Mouse (Mus musculus): ENCODE results near the gene Atp9a.

Gene Atp9a

DNA sequence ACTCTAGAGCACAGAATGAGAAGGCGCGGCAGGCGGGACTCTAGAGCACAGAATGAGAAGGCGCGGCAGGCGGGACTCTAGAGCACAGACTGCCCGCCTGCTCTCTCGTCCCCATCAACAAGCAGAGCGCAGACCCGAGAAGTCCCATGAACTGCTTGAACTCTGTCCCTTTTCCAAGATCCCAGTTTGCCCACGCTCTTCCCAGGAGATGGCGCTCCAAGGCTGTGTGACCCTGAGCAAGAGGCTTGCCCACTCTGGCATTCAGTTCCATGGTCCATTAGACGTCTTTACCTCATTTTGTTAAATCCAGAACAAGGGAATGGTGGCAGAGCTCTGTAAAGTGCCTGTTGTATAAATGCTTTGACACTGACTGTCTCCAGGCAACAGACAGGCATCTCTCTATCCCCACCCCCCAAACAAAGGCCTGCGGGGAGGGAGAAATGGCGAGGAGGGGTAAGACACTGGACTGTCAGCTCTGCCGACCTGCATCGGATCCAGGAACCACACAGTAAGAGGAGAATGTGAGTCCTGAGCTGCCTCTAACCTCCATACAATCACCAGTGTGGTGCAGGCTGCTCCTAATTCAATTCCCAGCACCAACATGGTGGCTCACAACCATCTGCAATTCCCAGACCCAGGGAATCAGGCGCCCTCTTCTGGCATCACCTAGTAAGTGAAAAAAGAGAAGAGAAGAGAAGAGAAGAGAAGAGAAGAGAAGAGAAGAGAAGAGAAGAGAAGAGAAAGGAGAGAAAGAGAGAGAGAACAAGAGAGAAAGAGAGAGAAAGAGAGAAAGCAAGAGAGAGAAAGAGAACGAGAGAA, 62.6 kb downstream of the Atp9a start:
- DNase-seq = no peak

DNA sequence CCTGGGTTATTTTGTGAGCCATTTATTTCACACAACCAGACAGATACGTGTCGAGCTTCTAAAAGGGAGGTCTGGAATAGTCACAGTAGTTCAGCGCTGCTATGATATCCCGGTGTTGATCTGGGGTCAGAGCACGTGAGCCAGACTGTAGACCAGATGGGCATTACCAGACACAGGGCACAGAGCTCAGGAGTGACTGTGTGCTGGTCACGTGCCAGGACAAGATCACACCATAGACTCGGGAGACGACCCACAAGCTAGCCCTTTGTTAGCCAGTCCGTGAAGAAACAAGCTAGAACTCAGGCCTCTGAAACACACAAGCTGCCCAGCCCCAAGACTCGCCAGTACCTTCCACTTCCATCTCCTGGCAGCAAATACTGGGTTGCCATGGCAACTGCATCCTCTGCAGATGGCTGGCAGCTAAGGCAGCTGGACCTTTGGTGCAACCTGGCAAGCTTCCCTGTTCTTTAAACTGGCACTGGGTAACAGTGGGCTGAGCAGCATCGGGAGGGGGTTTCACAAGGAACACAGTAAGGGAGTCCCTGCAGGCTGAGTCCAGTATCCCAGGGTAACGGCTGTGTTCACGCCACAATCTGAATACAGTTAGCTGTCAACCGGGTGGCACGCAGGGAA, 63.4 kb downstream of the Atp9a start:
- DNase-seq = no peak

DNA sequence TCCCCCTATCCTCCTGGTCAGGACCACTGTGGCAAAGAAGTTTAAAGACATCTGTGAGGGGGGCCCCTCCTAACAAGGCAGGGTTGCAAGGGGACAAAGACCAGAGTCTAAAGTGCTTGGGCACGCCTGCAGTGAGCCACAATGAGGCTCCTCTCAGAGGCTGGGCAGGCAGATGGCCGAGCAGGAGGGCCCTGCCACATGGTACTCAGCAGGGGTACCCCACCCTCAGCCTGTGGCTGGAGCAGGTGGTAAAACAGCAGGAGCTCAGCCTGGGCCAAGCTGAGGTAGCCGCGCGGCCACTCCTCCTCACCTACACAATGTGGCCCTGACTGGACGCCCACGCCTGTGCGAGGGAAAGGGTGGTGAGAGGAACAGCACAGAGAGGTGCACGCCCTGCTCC, 64.6 kb downstream of the Atp9a start:
- no peak for DNase-seq

DNA sequence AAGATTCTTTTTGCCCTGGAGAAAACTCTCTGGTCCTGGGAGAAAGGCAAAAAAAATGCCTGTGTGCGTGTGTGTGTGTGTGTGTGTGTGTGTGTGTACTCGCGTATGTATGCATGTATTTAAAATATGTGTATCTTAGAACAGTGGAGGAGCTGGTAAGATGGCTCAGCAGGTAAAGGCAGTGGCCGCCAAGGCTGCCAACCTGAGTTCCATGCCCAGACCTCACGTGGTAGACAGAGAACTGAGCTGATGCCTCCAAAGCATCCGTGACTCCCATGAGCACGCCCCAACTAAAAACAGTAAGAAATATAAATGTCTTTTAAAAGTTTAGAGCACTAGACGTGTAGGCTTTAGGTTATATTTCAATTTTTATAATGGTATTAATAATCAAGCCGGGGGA, 70.5 kb downstream of the Atp9a start:
- no peak for DNase-seq

DNA sequence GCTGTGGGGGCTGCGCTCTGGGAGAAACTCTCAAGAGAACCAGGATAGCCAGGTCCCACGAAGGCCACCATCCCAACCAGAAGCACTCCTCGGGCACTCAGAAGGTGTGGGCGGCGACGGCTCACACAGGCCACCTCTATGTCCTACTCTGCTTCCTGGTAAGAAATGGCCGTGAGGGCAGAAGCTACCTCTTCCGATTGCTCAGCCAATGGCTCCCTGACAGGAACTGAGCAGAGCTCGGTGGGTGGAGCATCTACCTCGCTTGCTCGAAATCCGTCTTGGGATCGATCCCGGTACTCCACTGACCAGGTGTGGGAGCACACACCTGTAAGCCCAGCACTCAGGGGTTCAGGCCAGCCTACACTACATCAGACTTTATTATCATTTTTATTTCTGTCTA, 72.0 kb downstream of the Atp9a start:
- DNase-seq = no peak

DNA sequence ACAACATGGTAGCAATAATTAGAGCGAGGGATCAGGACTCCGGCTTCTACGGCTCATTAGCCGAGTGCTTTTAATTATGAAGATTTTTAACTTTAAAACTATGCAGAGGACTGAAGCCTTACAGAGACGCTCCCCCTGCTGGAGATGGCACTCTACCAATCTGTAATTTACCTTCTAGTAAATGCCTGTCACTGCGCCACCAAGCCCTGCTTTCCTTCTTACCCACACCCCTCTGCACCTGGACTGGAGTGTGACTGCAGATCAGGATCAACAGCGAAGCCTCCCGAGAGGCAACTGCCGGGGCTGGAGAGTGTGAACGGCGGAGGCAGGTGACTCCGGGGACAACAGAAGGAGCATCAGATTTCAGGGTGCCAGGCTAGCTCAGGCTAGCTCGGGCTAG, 72.4 kb downstream of the Atp9a start:
- DNase-seq = no peak

DNA sequence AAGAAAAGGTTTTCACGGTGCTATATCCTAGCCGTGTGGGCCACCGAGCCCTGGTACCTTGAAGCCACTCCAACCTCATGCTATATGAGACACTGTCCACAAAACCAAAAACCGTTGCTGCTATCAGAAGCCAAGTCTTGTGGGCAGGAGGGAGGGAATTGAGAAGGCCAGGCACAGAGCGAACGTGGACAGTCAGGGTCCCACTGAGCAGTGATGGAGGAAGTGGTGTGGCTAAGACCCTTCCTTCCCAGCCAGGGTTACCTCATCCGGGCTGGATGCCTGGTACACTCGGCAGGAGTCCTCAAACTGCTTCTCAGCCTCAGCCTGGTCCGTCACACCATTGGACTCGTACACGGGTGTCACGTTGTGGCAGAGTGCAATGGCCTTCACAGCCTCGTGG, 74.5 kb downstream of the Atp9a start:
- DNase-seq = no peak

DNA sequence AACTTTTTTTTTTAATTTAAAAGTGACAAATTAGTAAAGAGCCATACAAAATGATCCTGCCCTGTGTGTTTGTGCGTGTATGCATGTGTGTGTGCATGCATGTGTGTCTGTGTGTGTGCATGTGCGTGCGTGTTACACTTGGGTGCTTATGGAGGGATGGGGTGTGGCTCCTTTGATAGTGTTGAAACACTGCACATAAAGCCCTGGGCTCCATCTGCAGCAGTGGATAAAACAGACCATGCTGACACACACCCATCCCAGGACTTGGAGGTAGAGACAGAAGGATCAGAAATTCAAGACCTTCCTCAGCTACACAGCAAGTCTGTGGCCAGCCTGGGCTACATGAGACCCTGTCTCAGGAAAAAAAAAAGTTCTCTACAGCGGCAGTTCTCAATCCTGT, 76.5 kb downstream of the Atp9a start:
- DNase-seq = no peak

DNA sequence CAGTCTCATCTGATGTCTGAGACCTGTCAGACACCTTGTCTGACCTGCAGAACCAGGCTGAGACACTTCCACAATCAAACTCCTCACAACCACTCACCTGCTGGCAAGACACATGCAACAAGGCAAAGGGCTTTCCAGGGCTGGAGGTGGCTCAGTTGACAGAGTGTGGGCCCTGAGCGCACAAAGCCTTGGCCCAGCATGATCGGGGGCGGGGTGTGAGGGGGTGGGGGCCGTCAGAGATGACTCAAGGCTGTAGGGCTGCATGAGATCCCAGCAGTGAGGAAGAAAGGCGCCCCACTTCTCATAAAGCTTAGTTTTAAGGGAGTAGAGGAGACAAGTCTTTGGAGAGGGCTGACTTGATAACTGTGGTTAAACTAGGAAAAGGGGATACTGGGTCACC, 78.5 kb downstream of the Atp9a start:
- DNase-seq = no peak

DNA sequence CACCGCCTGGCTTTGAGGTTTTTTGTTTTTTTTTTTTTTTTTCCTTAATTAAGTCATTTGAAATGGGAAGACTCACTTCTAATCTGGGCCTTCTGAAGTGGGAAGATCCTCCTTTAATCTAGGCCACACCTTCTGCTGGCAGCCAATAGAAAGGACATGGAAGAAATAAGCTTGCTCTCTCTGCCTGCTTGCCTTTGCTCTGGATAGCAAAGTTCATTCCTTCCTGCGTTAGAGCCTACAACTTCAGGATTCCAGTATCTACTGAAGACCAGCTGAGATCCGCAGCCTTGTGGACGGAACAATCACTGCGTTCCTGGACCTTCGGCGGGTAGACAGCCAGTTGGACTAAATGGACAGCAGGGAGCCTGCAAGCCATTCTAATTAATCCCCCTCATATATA, 79.0 kb downstream of the Atp9a start:
- no peak for DNase-seq

DNA sequence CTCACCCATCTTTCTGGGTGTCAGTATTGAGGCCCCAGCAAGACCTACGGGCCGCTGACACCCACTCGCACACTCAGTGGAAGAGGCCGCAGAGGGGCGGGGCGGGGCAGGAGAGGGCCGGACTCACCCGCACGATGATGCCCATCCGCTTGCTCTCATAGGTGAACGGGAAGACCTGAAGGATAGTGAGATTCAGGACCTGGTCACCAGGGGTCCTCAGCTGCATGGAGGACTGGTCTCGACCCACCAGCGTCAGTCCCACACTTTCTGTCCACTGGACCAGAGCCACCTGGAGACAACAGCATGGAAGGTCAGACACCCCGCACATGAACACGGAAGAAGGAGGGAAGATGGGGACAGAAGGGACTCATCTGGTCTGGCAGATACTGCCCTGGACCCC, 80.4 kb downstream of the Atp9a start:
- no peak for DNase-seq

DNA sequence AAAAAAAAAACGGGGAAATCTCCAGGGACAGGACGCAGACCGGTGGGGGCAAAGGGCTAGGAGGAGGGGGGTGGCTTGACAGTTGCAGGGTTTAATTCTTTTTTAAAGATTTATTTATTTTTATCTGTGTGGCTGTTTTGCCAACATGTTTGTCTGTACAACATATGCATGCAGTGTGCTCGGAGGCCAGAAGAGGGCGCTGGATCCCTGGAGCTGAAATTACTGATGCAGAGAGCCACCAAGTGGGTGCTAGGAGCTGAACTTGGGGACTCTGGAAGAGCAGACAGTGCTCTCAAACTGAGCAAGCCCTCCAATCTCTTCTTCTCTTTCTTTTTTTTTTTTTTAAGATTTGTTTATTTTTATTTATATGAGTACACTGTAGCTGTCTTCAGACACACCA, 81.9 kb downstream of the Atp9a start:
- no peak for DNase-seq

DNA sequence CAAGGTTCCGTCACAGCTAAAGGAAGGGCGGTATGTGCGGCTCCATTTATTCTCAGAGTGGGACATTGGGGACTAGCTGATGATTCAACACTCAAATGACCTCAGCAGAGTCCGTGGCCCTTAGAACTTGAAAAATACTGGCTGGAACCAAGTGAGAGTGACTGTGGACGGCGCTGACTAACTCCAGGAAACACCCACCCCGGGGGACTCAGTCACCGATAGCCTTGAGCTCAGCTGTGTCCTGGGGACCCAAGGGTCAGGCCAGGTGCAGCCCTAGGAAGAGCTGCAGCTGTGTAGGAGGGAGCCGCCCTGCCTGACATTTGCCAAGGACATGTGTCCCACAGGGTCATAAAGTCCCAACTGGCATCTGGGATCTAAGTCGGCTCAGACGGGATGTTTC, 83.7 kb downstream of the Atp9a start:
- no peak for DNase-seq

DNA sequence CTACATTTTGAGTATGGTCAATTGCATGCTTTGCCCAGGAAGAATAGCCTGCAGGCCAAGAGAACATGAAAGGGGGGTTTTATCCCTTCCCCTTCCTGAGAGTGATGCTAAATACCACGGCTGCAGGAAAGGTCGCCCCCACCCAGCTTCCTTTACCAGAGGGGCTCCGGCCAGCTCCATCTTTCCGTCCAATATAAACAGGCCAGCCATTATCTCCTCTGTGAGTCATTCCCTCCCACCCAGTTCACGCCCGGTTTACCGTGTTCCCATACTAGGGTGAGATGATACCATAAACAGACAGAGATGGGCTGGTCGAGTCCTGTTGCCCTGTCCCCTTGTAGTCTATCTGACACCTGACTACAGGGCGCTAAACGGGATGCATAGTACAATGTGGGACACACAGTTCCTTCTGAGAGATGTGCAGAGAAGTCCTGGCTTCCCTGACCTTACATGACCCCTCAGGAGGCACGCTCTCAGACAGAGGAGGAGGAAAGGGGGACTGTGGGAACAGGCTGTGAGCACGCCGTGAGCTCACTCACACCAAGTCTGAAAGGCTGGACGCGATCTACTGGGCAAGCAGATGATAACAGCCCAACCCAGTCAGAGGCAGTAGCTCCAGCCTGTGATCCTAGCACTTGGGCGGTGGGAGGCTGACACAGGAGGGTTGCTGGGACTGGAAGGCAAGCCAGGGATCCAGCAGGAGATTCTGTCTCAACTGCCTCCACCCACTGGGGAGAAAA, 85.5 kb downstream of the Atp9a start:
- peak; percentile 31 to 55 for DNase-seq

DNA sequence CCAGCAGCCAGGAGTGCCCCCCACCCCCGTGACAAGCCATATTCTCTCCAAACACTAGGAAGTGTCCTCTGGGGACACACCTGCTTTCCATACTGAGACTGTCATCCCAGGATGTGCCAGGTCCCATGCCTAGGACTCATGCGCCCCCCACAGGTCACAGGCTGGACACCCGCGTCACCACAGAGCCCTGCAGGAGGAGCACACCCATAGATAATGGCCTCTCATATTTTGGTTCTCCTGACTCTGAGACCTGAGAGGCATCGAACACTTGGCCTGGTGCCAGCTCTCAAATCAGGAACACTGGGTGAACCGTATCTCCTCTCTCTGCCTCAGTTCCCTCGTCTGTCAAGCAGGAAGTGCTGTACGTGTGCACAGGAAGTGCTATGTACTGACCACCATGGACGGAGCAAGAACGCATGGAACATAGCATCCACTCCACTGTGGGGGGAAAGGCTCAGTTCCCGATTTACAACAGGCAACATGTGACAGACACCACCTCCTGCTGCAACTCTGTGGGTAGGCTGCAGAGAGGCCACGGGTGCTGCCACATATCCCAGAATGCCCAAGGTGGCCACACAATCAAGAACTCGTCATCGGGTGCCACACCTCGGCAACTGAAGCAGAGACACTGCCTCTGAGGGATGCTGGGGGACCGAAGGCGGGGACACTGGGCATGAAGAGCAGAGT, 87.1 kb downstream of the Atp9a start:
- DNase-seq = no peak

DNA sequence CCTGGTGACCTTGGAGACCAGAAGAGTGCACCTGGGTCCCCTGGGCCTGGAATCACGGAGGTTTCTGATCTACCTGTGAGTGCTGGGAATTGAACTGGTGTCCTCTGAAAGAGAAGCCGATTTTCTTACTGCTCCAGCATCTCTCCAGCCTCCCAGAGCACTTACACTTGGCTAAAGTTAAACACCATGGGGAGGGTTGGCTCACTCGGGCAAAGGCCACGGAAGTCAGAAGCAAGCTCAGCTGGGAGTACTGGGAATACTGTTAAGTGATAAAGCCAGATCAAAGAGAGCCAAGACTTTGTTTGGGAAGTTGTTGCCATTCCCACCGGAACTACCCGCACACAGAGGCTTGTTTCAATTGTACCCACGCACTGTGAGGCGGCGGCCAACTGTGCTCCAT, 87.7 kb downstream of the Atp9a start:
- no peak for DNase-seq

DNA sequence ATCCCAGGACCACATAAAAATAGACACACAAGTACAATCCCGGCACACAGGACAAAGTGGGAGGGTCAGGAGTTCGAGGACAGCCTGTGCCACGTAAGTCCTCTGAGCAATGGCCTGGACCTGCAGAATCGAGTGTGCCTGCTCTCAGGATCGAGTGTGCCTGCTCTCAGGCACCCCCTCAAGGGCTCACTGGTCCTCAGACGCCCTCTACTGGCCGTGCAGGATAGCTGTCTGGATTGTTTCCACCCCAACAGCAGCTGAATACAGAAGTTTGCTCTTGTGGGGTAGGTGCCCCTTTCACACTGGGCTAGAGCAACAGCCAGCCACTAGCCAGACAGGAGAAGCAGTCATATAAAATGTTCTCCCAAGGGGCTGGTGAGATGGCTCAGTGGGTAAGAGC, 90.5 kb downstream of the Atp9a start:
- DNase-seq = peak in 1 of 2 experiments; percentile 27

DNA sequence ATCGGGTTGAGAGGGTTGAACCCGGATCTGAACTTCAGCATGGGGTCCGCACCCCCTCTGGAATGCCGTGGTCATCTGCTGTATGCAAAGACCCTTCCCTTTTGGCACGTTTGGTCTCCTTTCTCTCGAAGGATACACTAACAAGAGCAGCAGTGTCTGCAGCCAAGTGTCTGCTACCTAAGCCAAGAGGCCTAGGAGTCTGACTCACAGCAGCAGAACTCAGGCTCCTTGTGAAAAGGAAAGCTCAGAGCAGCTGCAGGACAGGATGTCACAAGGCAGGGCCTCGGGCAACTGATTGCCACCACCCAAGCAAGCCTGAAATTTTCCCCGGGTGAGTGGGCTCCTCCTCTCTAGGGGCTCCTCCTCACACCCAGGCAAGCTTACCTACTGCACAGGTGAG, 94.0 kb downstream of the Atp9a start:
- no peak for DNase-seq

DNA sequence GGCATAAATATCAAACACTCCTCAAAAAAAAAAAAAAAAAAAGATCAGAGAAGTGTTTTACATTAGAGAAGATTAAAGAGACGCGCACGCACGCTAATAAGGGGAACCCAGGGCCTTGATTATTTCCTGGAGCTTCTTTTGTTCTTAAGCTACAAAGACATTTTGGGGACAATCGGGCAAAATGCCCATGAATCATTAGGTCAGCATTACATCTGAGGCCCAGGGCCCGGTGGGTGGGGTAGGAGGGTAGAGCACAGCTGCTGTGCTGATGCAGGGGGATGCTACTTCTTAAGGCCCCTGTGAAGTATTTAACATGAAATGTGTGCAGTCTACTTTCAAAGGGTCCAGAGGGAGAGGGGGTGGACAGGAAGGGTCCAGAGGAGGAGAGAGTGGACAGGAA, 97.4 kb downstream of the Atp9a start:
- no peak for DNase-seq

DNA sequence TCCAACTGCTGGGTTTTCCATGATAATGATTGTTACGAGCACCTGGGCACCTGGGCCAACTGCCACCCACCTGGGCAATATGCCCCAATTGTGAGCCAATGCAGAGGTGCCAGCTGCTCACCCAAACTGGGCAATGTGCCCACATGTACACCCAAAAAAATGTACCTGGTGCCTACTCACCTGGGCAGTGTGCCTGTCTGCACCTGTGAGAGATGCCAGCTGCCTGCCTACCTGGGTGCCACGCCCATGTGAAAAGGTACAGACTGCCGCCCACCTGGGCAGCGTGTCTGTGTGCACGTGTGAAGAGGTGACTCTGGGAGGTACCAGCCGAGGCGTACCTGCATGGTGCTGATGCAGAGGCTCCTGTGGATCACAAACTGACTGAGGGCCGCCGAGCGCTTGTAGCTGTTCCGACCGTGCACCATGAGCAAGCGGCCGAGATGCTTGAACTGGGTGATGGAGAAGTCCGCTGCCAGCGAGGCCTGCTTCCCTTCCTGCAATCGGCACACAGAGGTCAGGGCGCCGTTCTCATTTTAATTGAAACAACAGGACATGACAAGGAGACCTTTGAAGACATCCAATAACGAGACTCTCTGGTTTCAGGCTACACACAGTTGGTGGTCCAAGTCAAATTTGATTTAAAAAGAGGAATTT, 98.6 kb downstream of the Atp9a start:
- no peak for DNase-seq

DNA sequence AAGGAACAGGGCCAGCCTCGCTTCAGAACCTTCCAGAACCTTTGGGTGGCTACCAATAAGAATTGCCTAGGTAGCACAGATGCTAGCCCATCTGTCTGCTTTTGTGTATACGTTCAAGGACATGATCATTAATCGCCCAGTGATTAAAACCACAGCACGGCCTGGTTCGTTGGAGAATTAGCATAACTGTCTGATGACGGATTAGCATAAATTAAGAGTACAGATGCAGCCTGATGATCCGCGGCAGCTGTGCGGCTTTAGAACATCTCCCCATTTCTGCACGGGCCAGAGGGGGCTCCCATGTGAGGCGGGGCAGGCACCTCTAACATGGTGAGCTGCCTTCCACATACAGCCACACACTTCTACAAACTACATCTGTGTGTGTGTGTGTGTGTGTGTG, 100.0 kb downstream of the Atp9a start:
- DNase-seq = no peak

DNA sequence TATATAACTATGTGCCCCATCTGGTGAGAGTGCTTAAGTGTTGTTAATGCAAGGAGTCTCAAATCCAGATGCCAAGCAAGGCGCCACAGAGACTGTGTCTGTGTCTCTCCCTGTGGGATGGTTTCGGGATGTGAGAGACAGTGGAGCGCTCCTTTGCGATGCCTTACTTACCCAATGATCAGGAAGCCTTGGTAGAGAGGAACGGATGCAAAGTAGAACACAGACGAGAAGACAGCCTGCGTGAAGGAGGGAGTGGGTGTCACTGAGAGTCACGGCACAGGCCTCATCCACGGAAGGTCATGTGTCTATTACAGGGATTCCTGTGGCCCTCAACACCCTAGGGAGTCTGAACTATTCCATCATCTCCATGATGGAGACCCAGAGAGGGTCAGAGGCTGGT, 101.7 kb downstream of the Atp9a start:
- no peak for DNase-seq

DNA sequence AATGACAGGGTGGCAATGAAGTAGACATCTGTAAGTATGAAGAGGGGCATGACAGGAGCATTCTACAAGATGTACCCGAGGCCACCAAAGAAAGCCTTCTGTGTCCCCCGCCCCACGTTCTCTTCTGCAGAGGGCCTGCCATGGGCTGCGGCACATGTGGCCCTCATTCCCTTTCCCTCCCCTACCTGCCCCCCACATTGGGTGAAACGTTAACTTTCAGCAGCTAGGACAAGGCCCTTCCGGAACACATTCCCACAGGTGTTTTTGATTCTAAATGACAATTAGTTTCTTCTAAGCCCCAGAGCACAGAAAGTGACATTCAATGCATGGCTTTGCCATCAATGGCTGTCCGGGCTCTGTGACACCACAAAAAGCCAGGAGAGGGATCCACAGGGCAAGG, 107.3 kb downstream of the Atp9a start:
- DNase-seq = no peak
